Mouse (Mus musculus) limb, embryonic 12.5 days (tissue): ENCODE measurements at regions not wholly inside any gene's neighbourhood (a gene's known extent, or its start where the extent isn't known, plus 50 kb on each side); places are given as distances from the start of the nearest gene placed in this dataset.

Experiments used
- ATAC-seq: fragments of 200-750 bp; cut with Nextera tagmentation; 2 replicates; pipeline ENCODE4 v1.8.0; 2017; ENCODE audit warnings: low read depth, moderate TSS enrichment; ENCODE audit not compliant: insufficient number of reproducible peaks, insufficient read depth, low FRiP score, low TSS enrichment
- H3K27ac ChIP-seq: fragments of 300-500 bp; sonication (generic); 2 replicates; pipeline ENCODE4 v1.5.1; 2016; ENCODE audit warnings: mild to moderate bottlenecking, moderate library complexity
- H3K27me3 ChIP-seq: fragments of 300-500 bp; sonication (generic); 2 replicates; pipeline ENCODE4 v1.6.1; 2016; ENCODE audit warnings: mild to moderate bottlenecking, moderate library complexity
- H3K36me3 ChIP-seq: fragments of 300-500 bp; sonication (generic); 2 replicates; pipeline ENCODE4 v1.6.1; 2016; ENCODE audit warnings: mild to moderate bottlenecking, moderate library complexity
- H3K4me1 ChIP-seq: fragments of 300-500 bp; sonication (generic); replicated peaks from 2 replicates; pipeline ENCODE4 v1.6.1; 2016
- H3K4me2 ChIP-seq: fragments of 300-500 bp; sonication (generic); 2 replicates; pipeline ENCODE4 v1.6.1; 2016; ENCODE audit warnings: mild to moderate bottlenecking, moderate library complexity
- H3K4me3 ChIP-seq: fragments of 300-500 bp; sonication (generic); replicated peaks from 2 replicates; pipeline ENCODE4 v1.5.1; 2016; ENCODE audit warnings: mild to moderate bottlenecking
- H3K9ac ChIP-seq: fragments of 300-500 bp; sonication (generic); replicated peaks from 2 replicates; pipeline ENCODE4 v1.6.1; 2016; ENCODE audit warnings: mild to moderate bottlenecking, moderate library complexity
- H3K9me3 ChIP-seq: fragments of 300-500 bp; sonication (generic); 2 replicates; pipeline ENCODE4 v1.6.1; 2016; ENCODE audit warnings: mild to moderate bottlenecking, moderate library complexity
- WGBS: fragments of 180-500 bp; shearing (Covaris S2); methylation state at CpG from one replicate; pipeline ENCODE4 v1.1.7; 2016; 5-methylcytosine and 5-hydroxymethylcytosine counted together

DNA sequence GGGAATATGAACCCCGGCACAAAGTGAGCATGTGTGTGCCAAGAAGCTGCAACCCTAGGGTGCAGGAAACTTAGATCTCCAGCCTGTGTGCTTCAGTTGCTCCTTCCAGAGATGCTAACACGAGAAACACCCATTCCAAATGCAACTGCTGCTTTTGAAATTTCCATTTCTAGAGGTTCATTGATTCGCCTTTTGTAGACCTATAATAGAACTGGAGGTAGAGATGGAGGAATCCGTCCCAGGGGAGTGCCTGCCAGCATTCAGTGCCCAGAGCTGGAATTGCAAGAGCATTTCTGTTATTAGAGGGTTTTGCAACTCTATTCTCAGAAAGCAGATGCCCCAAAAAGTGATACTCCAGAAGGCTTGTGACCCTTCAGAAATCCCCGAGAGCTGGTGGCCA is 172.8 kb upstream of the Sfrp2 start:
- no peak overlapping the region for H3K4me3 ChIP-seq
- no peak overlapping the region for H3K9ac ChIP-seq
- H3K36me3 ChIP-seq: no peaks in the 10 kb centered on the region
- no peak overlapping the region for H3K4me2 ChIP-seq
- no peak overlapping the region for H3K27ac ChIP-seq
- H3K27me3 ChIP-seq: no peaks in the 10 kb centered on the region
- WGBS: 84% methylated on average over 5 of the region's 5 CpGs
- ATAC-seq: no peak
- H3K9me3 ChIP-seq: no peaks in the 10 kb centered on the region; the same call in 1 of the 2 replicates
- 0 out of 2 replicates have a peak, but pooled peaks cover 3% of the 10 kb centered on the region for H3K4me1 ChIP-seq

- no peaks in the 10 kb centered on the region for H3K36me3 ChIP-seq
- no peak overlapping the region for H3K27ac ChIP-seq
- no peaks in the 10 kb centered on the region for H3K9me3 ChIP-seq
- no peak overlapping the region for H3K4me3 ChIP-seq
- no peaks in the 10 kb centered on the region for H3K4me1 ChIP-seq
- H3K9ac ChIP-seq: no peak overlapping the region
- H3K4me2 ChIP-seq: no peak overlapping the region
- no peaks in the 10 kb centered on the region for H3K27me3 ChIP-seq
- no peak for ATAC-seq
- WGBS: 84% methylated on average over 4 of the region's 4 CpGs
These were observed 164.6 kb upstream of the Sfrp2 start for GRCm38 (mm10) chr3:83601506-83601905.

- Histone ChIP-seq H3K27ac (peak overlapping the region; percentile 82), H3K4me3 (no peak overlapping the region), H3K9me3 (no peaks in the 10 kb centered on the region), H3K27me3 (no peaks in the 10 kb centered on the region), H3K4me1 (peaks cover 34% of the 10 kb centered on the region), H3K9ac (no peak overlapping the region), H3K36me3 (no peaks in the 10 kb centered on the region), H3K4me2 (no peak overlapping the region)
- peak; percentile 95 for ATAC-seq
- 35% methylated on average over 8 of the region's 8 CpGs for WGBS
These were observed 156.9 kb upstream of the Sfrp2 start for GRCm38 (mm10) chr3:83609095-83609770.

- H3K36me3 ChIP-seq: no peaks in the 10 kb centered on the region
- WGBS: 83% methylated on average over 4 of the region's 4 CpGs
- H3K9me3 ChIP-seq: no peaks in the 10 kb centered on the region
- no peak overlapping the region for H3K9ac ChIP-seq
- no peak overlapping the region for H3K4me2 ChIP-seq
- H3K4me1 ChIP-seq: 0 out of 2 replicates have a peak, but pooled peaks cover 3% of the 10 kb centered on the region
- no peak overlapping the region for H3K4me3 ChIP-seq
- no peak for ATAC-seq
- H3K27me3 ChIP-seq: no peaks in the 10 kb centered on the region
- H3K27ac ChIP-seq: no peak overlapping the region
These were observed 145.7 kb upstream of the Sfrp2 start for GRCm38 (mm10) chr3:83620435-83620834.

DNA sequence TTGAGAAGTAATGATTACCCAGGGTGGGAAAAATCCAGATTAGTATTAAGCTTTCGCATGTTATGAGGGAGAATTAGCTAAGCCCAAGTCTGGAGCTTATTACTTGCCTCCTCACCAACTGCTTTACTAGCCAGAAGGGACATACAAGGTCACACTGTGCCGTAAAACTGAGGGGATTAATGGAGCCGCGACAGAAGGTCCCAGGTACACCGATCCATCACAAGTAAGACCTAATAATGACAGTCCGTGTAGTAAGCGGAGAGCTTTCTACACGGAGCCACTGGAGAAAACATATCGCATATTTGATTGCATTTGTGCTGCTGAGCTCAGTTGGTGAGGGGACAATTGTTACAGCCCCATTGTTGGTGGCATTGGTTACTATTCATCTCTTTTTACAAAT is 133.1 kb upstream of the Sfrp2 start:
- no peak for ATAC-seq
- WGBS: 35% methylated on average over 9 of the region's 9 CpGs
- H3K4me2 ChIP-seq: peak overlapping the region; percentile 8; the same call in 1 of the 2 replicates

DNA sequence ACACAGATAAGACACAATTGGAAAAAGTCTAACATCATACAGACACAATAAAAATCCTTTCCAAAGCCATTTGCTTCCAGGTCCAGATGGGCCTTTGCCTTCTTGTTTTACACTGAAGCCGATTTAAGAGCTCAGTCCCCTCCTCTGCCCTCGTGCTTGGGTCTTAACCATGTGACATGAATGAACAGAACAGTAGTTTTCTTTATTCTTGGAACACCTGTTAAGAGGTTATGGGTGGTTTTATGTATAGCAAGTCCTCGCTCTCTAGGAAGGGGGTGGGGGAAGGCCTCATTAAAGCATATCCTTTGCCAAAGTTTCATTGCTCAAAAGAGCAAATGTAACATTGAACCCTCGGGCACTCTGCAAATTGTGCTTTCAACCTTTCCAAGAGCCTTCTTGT is 125.7 kb upstream of the Sfrp2 start:
- no peak overlapping the region for H3K27ac ChIP-seq
- WGBS: 16% methylated on average over 4 of the region's 4 CpGs
- no peak overlapping the region for H3K4me3 ChIP-seq
- peak; percentile 87 for ATAC-seq
- no peaks in the 10 kb centered on the region for H3K27me3 ChIP-seq
- no peaks in the 10 kb centered on the region for H3K9me3 ChIP-seq
- H3K36me3 ChIP-seq: no peaks in the 10 kb centered on the region
- H3K4me1 ChIP-seq: peaks cover 10% of the 10 kb centered on the region; the same call in 1 of the 2 replicates
- no peak overlapping the region for H3K4me2 ChIP-seq
- no peak overlapping the region for H3K9ac ChIP-seq

More for the DNA sequence above, 133.1 kb upstream of the Sfrp2 start:
- Histone ChIP-seq H3K27me3 (no peaks in the 10 kb centered on the region), H3K9me3 (no peaks in the 10 kb centered on the region), H3K36me3 (no peaks in the 10 kb centered on the region), H3K4me1 (peaks cover 19% of the 10 kb centered on the region), H3K27ac (0 out of 2 replicates have a peak overlapping the region, but pooled peaks have one; percentile 13), H3K9ac (no peak overlapping the region), H3K4me3 (no peak overlapping the region)

DNA sequence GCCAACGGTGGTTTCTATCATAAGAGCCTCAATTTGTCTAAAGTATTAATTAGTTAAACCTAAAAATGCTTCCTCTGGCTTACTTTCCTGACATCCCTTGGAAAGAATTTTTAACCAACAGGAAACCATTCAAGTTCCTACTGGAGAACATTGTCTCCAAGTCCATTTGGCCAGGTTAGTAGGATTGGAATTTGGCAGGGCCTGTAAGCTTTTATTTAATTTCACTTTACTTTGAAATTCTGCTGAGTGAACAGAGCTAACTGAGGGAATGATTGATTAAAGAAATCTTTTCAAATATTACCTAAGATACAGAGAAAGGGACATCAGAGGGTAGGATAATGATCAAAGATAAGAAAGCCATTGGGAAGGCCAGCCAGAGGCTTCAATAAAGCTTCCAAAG is 102.4 kb upstream of the Sfrp2 start:
- no peaks in the 10 kb centered on the region for H3K36me3 ChIP-seq
- no peak overlapping the region for H3K4me3 ChIP-seq
- H3K27me3 ChIP-seq: no peaks in the 10 kb centered on the region
- H3K9ac ChIP-seq: no peak overlapping the region
- WGBS: 89% methylated on average over 1 of the region's 1 CpGs
- no peaks in the 10 kb centered on the region for H3K9me3 ChIP-seq
- no peak overlapping the region for H3K27ac ChIP-seq
- H3K4me1 ChIP-seq: no peaks in the 10 kb centered on the region
- ATAC-seq: no peak
- H3K4me2 ChIP-seq: no peak overlapping the region

DNA sequence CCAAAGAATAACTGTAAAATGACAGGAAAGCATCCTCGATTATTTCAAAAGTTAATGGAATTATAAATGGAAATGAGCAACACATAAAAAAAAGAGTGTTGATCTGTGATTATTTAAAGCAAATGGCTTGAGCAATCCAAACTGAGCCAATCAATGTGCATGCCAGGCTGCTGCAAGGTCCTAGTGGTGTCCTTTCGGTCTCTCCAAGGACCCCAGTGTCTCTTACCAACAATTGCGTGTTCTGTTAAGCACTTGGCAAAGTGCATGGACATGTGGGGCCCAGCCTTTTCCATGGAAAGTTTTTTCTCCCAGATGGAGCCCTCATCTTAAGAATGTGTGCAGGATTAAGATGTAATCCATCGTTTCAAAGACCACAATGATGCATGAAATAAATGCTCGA is 90.0 kb upstream of the Sfrp2 start:
- no peak overlapping the region for H3K4me2 ChIP-seq
- WGBS: 91% methylated on average over 5 of the region's 5 CpGs
- no peak for ATAC-seq

GRCm38 (mm10) chr3:83686611-83687010 is 79.5 kb upstream of the Sfrp2 start:
- Histone ChIP-seq H3K27me3 (no peaks in the 10 kb centered on the region), H3K36me3 (no peaks in the 10 kb centered on the region), H3K4me2 (no peak overlapping the region), H3K9ac (no peak overlapping the region), H3K27ac (no peak overlapping the region), H3K9me3 (no peaks in the 10 kb centered on the region), H3K4me1 (0 out of 2 replicates have a peak, but pooled peaks cover 9% of the 10 kb centered on the region), H3K4me3 (no peak overlapping the region)
- WGBS: 95% methylated on average over 15 of the region's 15 CpGs
- ATAC-seq: no peak

More for the DNA sequence above, 90.0 kb upstream of the Sfrp2 start:
- Histone ChIP-seq H3K27ac (no peak overlapping the region), H3K4me1 (no peaks in the 10 kb centered on the region), H3K36me3 (no peaks in the 10 kb centered on the region), H3K4me3 (no peak overlapping the region), H3K9me3 (no peaks in the 10 kb centered on the region), H3K9ac (no peak overlapping the region), H3K27me3 (no peaks in the 10 kb centered on the region)

DNA sequence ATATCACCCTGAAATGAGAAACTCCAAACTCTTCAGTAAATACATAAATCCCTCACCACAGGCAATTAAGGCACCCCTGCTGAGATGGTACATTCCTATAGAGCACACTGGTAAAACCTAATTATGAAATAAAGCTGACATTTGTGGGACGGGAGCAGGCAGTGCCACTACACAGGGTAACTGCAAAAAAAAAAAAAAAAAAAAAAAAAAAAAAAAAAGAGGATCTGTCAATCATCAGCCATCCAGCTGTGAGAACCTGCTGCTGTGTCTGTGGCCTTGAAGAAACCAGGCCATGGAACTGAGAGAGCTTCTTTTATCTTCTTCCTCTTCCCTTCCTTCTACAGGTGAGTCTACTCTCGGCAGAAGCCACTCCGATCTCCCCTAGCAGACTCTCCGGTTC is 78.6 kb upstream of the Sfrp2 start:
- ATAC-seq: no peak
- H3K4me1 ChIP-seq: 0 out of 2 replicates have a peak, but pooled peaks cover 9% of the 10 kb centered on the region
- H3K36me3 ChIP-seq: no peaks in the 10 kb centered on the region
- no peak overlapping the region for H3K27ac ChIP-seq
- H3K9me3 ChIP-seq: no peaks in the 10 kb centered on the region
- WGBS: 73% methylated on average over 4 of the region's 4 CpGs
- no peak overlapping the region for H3K4me2 ChIP-seq
- no peak overlapping the region for H3K9ac ChIP-seq
- H3K27me3 ChIP-seq: no peaks in the 10 kb centered on the region
- no peak overlapping the region for H3K4me3 ChIP-seq

GRCm38 (mm10) chr3:83689068-83689976 is 76.8 kb upstream of the Sfrp2 start:
- WGBS: 56% methylated on average over 12 of the region's 12 CpGs
- Histone ChIP-seq H3K4me1 (0 out of 2 replicates have a peak, but pooled peaks cover 9% of the 10 kb centered on the region), H3K4me3 (no peak overlapping the region), H3K27ac (0 out of 2 replicates have a peak overlapping the region, but pooled peaks have one; percentile 20), H3K9me3 (no peaks in the 10 kb centered on the region), H3K4me2 (no peak overlapping the region), H3K36me3 (no peaks in the 10 kb centered on the region), H3K9ac (no peak overlapping the region), H3K27me3 (no peaks in the 10 kb centered on the region; the same call in 1 of the 2 replicates)
- ATAC-seq: peak; percentile 31; the same call in 1 of the 2 replicates
